Mouse (Mus musculus): ENCODE data around the gene Lrrfip1.

DNA sequence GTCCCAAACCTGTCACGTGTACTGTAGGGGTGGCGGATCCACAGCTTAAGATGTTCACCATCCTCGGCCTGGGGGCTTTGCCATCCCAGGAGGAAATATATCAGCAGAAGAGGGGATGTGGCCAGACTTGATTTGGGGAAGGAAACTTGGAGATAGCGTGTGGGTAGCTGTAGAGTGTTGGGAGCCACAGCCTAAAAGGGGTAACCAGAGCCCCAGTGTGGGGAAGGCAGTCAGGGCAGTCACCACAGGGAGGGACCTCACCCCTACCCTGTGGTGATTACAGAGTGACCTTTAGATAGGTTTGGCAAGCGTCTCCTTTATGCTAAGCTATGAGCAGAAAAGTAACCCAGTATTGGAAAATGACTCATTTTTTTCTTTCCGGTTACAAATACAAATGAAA lies 71.0 kb downstream of the Lrrfip1 start:
- TF ChIP-seq CTCF (IDR thresholded peaks at IDR 0.05; ENCODE audit: extremely low read depth, insufficient read depth, insufficient read length, insufficient replicate concordance), result no peak
- no peak for TF ChIP-seq POLR2A (IDR thresholded peaks at IDR 0.05; ENCODE audit: low read depth, low read length)

Data from spleen, adult 2 months (tissue).